Mouse (Mus musculus) lung, postnatal 0 days (tissue): ENCODE measurements around the gene Sod3. TPM values are rescaled to one million over a fixed set of nuclear protein-coding genes. Genes with fewer than 3 reads are reported as not detected.

Source experiments
- ATAC-seq: fragments of 200-750 bp; cut with Nextera tagmentation; 2 replicates; pipeline ENCODE4 v1.8.0; 2017; ENCODE audit warnings: moderate library complexity
- DNase-seq: peaks from one replicate; pipeline ENCODE4 v3.0.0-alpha.2; 2016; ENCODE audit warnings: low spot score
- H3K27ac ChIP-seq: fragments of 300-500 bp; sonication (generic); 2 replicates; pipeline ENCODE4 v1.5.1; 2014; ENCODE audit warnings: antibody characterized with exemption, mild to moderate bottlenecking, low read length, mixed read lengths
- H3K27me3 ChIP-seq: fragments of 300-500 bp; sonication (generic); replicated peaks from 2 replicates; pipeline ENCODE4 v1.6.1; 2014; ENCODE audit warnings: low read length, mixed read lengths; ENCODE audit not compliant: insufficient read depth
- H3K36me3 ChIP-seq: fragments of 300-500 bp; sonication (generic); 2 replicates; pipeline ENCODE4 v1.6.1; 2014; ENCODE audit warnings: low read length, mixed read lengths; ENCODE audit not compliant: insufficient read depth
- H3K4me1 ChIP-seq: fragments of 300-500 bp; sonication (generic); 2 replicates; pipeline ENCODE4 v1.6.1; 2014; ENCODE audit warnings: antibody characterized with exemption, low read depth, low read length, mixed read lengths; ENCODE audit not compliant: insufficient read depth
- H3K4me2 ChIP-seq: fragments of 300-500 bp; sonication (generic); replicated peaks from 2 replicates; pipeline ENCODE4 v1.6.1; 2014; ENCODE audit warnings: low read depth, mild to moderate bottlenecking, low read length, moderate library complexity, mixed read lengths
- H3K4me3 ChIP-seq: fragments of 300-500 bp; sonication (generic); 2 replicates; pipeline ENCODE4 v1.5.1; 2014; ENCODE audit warnings: low read depth, low read length
- H3K9ac ChIP-seq: fragments of 300-500 bp; sonication (generic); replicated peaks from 2 replicates; pipeline ENCODE4 v1.6.1; 2014; ENCODE audit warnings: low read depth, mild to moderate bottlenecking
- H3K9me3 ChIP-seq: fragments of 300-500 bp; sonication (generic); 2 replicates; pipeline ENCODE4 v1.6.1; 2016; ENCODE audit warnings: low read length, mixed read lengths
- CTCF ChIP-seq: IDR thresholded peaks from 2 replicates; pipeline ENCODE4 v1.5.1; 2016; ENCODE audit warnings: antibody characterized with exemption, mild to moderate bottlenecking
- EP300 ChIP-seq: IDR thresholded peaks from 2 replicates; pipeline ENCODE4 v1.6.1; 2016; ENCODE audit warnings: antibody characterized with exemption, mild to moderate bottlenecking, control low read depth
- WGBS: fragments of 180-500 bp; shearing (Covaris S2); extraction: QIAGEN DNeasy Blood & Tissue Kit; methylation state at CpG from one replicate; pipeline ENCODE4 v1.1.7; 2014; 5-methylcytosine and 5-hydroxymethylcytosine counted together
- polyA plus RNA-seq: library from polyadenylated mRNA; unstranded; fragments of >200 nt; fragmentation: Nextera tagmentation; extraction: Ambion mirVana; gene quantifications from 2 replicates; pipeline ENCODE4 v1.2.1, GENCODE M21; 2015

The Sod3 gene
- polyA plus RNA-seq, 1 experiment from 2014 or later: 16.8 TPM

- TF ChIP-seq EP300: peak; percentile 38; the same call in 1 of the 2 replicates
- no peak for TF ChIP-seq CTCF
- DNase-seq: peak; percentile 36
- WGBS: 56% methylated on average over 2 of the region's 2 CpGs
- H3K9me3 ChIP-seq: no peaks in the 10 kb centered on the region
- H3K4me1 ChIP-seq: no peaks in the 10 kb centered on the region
- H3K9ac ChIP-seq: no peak overlapping the region
- no peak overlapping the region for H3K4me3 ChIP-seq
- H3K36me3 ChIP-seq: no peaks in the 10 kb centered on the region
- peak; percentile 65 for ATAC-seq
- H3K4me2 ChIP-seq: no peak overlapping the region
- no peaks in the 10 kb centered on the region for H3K27me3 ChIP-seq
- H3K27ac ChIP-seq: no peak overlapping the region
Observed at GRCm38 (mm10) chr5:52346890-52347289, 16.7 kb upstream of the Sod3 start.

- Histone ChIP-seq H3K4me1 (no peaks in the 10 kb centered on the region), H3K4me2 (no peak overlapping the region), H3K9me3 (no peaks in the 10 kb centered on the region), H3K36me3 (no peaks in the 10 kb centered on the region), H3K27ac (no peak overlapping the region), H3K9ac (no peak overlapping the region), H3K4me3 (no peak overlapping the region), H3K27me3 (no peaks in the 10 kb centered on the region)
- ATAC-seq: peak; percentile 44
- TF ChIP-seq EP300: no peak
- TF ChIP-seq CTCF: no peak
- WGBS: 60% methylated on average over 2 of the region's 2 CpGs
- peak; percentile 68 for DNase-seq
Observed at GRCm38 (mm10) chr5:52350451-52350850, 13.1 kb upstream of the Sod3 start.

- 90% methylated on average over 2 of the region's 2 CpGs for whole genome bisulfite sequencing
- H3K9me3 ChIP-seq: no peaks in the 10 kb centered on the region
- ATAC-seq: no peak
Observed at GRCm38 (mm10) chr5:52351561-52351960, 12.0 kb upstream of the Sod3 start.

GRCm38 (mm10) chr5:52352730-52353129 is 10.9 kb upstream of the Sod3 start:
- ATAC-seq (no peak), DNase-seq (no peak)
- H3K9ac ChIP-seq: no peak overlapping the region
- no peaks in the 10 kb centered on the region for H3K4me1 ChIP-seq
- WGBS: 70% methylated on average over 5 of the region's 5 CpGs
- no peaks in the 10 kb centered on the region for H3K27me3 ChIP-seq
- no peak overlapping the region for H3K27ac ChIP-seq
- H3K36me3 ChIP-seq: no peaks in the 10 kb centered on the region
- no peaks in the 10 kb centered on the region for H3K9me3 ChIP-seq
- no peak overlapping the region for H3K4me2 ChIP-seq
- no peak for TF ChIP-seq EP300
- no peak for TF ChIP-seq CTCF
- no peak overlapping the region for H3K4me3 ChIP-seq

More at GRCm38 (mm10) chr5:52351561-52351960, 12.0 kb upstream of the Sod3 start:
- H3K4me3 ChIP-seq: no peak overlapping the region
- no peaks in the 10 kb centered on the region for H3K4me1 ChIP-seq
- H3K9ac ChIP-seq: no peak overlapping the region
- TF ChIP-seq EP300 (no peak), CTCF (no peak)
- no peaks in the 10 kb centered on the region for H3K36me3 ChIP-seq
- no peaks in the 10 kb centered on the region for H3K27me3 ChIP-seq
- H3K27ac ChIP-seq: no peak overlapping the region
- DNase-seq: no peak
- no peak overlapping the region for H3K4me2 ChIP-seq

GRCm38 (mm10) chr5:52354441-52354840 is 9.2 kb upstream of the Sod3 start:
- Histone ChIP-seq H3K4me3 (no peak overlapping the region), H3K4me2 (no peak overlapping the region), H3K36me3 (no peaks in the 10 kb centered on the region), H3K4me1 (no peaks in the 10 kb centered on the region), H3K27me3 (no peaks in the 10 kb centered on the region), H3K9me3 (no peaks in the 10 kb centered on the region), H3K27ac (no peak overlapping the region), H3K9ac (no peak overlapping the region)
- ATAC-seq (peak; percentile 70), DNase-seq (peak; percentile 48)
- TF ChIP-seq CTCF (no peak), EP300 (0 out of 2 replicates have a peak, but pooled peaks have one; percentile 15)
- WGBS: 39% methylated on average over 4 of the region's 4 CpGs

GRCm38 (mm10) chr5:52355612-52356011 is 8.0 kb upstream of the Sod3 start:
- H3K4me3 ChIP-seq: no peak overlapping the region
- H3K27me3 ChIP-seq: no peaks in the 10 kb centered on the region
- ATAC-seq: no peak
- 62% methylated on average over 7 of the region's 7 CpGs for WGBS
- no peak for DNase-seq
- H3K9ac ChIP-seq: no peak overlapping the region
- no peaks in the 10 kb centered on the region for H3K9me3 ChIP-seq
- H3K36me3 ChIP-seq: no peaks in the 10 kb centered on the region
- H3K4me2 ChIP-seq: no peak overlapping the region
- TF ChIP-seq EP300 (no peak), CTCF (no peak)
- H3K4me1 ChIP-seq: peaks cover 3% of the 10 kb centered on the region; the same call in 1 of the 2 replicates
- no peak overlapping the region for H3K27ac ChIP-seq
